8 mouse cellular contexts compared by ENCODE assay signal in the genomic region with DNA sequence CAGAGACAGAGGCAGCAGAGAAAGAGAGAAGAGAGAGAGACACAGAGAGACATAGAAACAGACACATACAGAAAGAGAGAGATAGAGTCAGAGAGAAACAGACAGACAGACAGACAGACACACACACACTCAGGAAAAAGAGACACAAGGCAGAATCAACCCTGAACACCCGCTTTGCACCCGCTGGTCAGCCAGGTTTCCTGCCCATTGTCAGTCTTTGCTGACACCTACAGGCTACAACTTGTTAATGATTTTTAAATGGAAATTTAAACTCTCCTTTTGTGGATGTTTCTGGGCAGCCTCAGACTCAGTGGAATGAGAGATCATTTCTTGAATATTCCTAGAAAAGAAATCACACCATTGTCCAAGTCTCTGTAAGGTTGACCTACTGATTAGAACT. TPM values are rescaled to one million over a fixed set of nuclear protein-coding genes. Genes with fewer than 3 reads are reported as not detected.
DNase-seq lines count a peak whose midpoint lies in the region; ATAC-seq and TF ChIP-seq lines count a peak whose summit lies in the region.

No protein-coding gene starts in this region.

- H3K4me1 ChIP-seq in hindbrain, embryonic 11.5 days (replicated peaks; ENCODE audit: control insufficient read depth, insufficient read depth, low read length), result no peaks in the 10 kb centered on the region
- no peaks in the 10 kb centered on the region for H3K4me1 ChIP-seq in hindbrain, embryonic 13.5 days (replicated peaks)
- H3K4me1 ChIP-seq in ES-Bruce4 (ENCODE audit: control insufficient read depth, insufficient read depth, low read length), result no peaks in the 10 kb centered on the region

- no peak overlapping the region for H3K4me3 ChIP-seq in hindbrain, embryonic 11.5 days (ENCODE audit: low read depth, low read length)
- no peak overlapping the region for H3K4me3 ChIP-seq in hindbrain, embryonic 13.5 days
- H3K4me3 ChIP-seq in ES-Bruce4 (ENCODE audit: low read depth, low read length), result no peak overlapping the region

- ATAC-seq in hindbrain, embryonic 11.5 days (ENCODE audit: low FRiP score), result no peak
- no peak for ATAC-seq in hindbrain, embryonic 13.5 days (ENCODE audit: low FRiP score)
- no peak for ATAC-seq in inflammation-experienced regulatory T-cells, adult 6 months

- H3K9ac ChIP-seq in hindbrain, embryonic 11.5 days (ENCODE audit: low read depth, low read length), result no peak overlapping the region
- H3K9ac ChIP-seq in hindbrain, embryonic 13.5 days, result no peak overlapping the region
- no peak overlapping the region for H3K9ac ChIP-seq in ES-Bruce4 (ENCODE audit: low read depth, poor library complexity, severe bottlenecking)

- DNase-seq in hindbrain, embryonic 11.5 days (ENCODE audit: low spot score), result peak; percentile 56
- DNase-seq in A20 (ENCODE audit: low read depth, low spot score), result peak; percentile 80
- DNase-seq in embryo, embryonic 11 days, result peak; percentile 69
- DNase-seq in layer of hippocampus, postnatal 10 days (ENCODE audit: low spot score in 2 of 2), result peak; percentile 24 to 46
- DNase-seq in retina, embryonic 14.5 days (ENCODE audit: low spot score), result peak; percentile 73

- no peak for TF ChIP-seq POLR2A in ES-Bruce4 (IDR thresholded peaks at IDR 0.05; ENCODE audit: insufficient read depth, low read length)

- H3K4me2 ChIP-seq in hindbrain, embryonic 11.5 days (replicated peaks; ENCODE audit: low read depth, low read length), result no peak overlapping the region
- no peak overlapping the region for H3K4me2 ChIP-seq in hindbrain, embryonic 13.5 days

- WGBS in hindbrain, embryonic 11.5 days, result 3% methylated on average over 2 of the region's 2 CpGs
- 2% methylated on average over 2 of the region's 2 CpGs for WGBS in hindbrain, embryonic 13.5 days

- no peak for TF ChIP-seq EP300 in ES-Bruce4 (IDR thresholded peaks at IDR 0.05; ENCODE audit: insufficient read depth, low read depth, low read length)

- H3K27ac ChIP-seq in hindbrain, embryonic 11.5 days (ENCODE audit: low read depth, low read length), result no peak overlapping the region
- no peak overlapping the region for H3K27ac ChIP-seq in hindbrain, embryonic 13.5 days
- no peak overlapping the region for H3K27ac ChIP-seq in ES-Bruce4 (ENCODE audit: insufficient read depth, low read length)

- H3K27me3 ChIP-seq in hindbrain, embryonic 11.5 days (ENCODE audit: control insufficient read depth, insufficient read depth, low read length), result no peaks in the 10 kb centered on the region
- H3K27me3 ChIP-seq in hindbrain, embryonic 13.5 days, result 0 out of 2 replicates have a peak, but pooled peaks cover 5% of the 10 kb centered on the region
- H3K27me3 ChIP-seq in ES-Bruce4 (ENCODE audit: control insufficient read depth, insufficient read depth, low read length, poor library complexity, severe bottlenecking), result no peaks in the 10 kb centered on the region

- TF ChIP-seq CTCF in ES-Bruce4 (IDR thresholded peaks at IDR 0.05; ENCODE audit: low read depth, low read length), result peak; percentile 54

- H3K36me3 ChIP-seq in hindbrain, embryonic 11.5 days (ENCODE audit: control insufficient read depth, insufficient read depth, low read length), result no peaks in the 10 kb centered on the region
- no peaks in the 10 kb centered on the region for H3K36me3 ChIP-seq in hindbrain, embryonic 13.5 days
- no peaks in the 10 kb centered on the region for H3K36me3 ChIP-seq in ES-Bruce4 (ENCODE audit: control insufficient read depth, insufficient read depth, low read length, poor library complexity, severe bottlenecking)

- no peaks in the 10 kb centered on the region for H3K9me3 ChIP-seq in hindbrain, embryonic 11.5 days (ENCODE audit: control insufficient read depth, low read length)
- H3K9me3 ChIP-seq in hindbrain, embryonic 13.5 days, result no peaks in the 10 kb centered on the region
- H3K9me3 ChIP-seq in ES-Bruce4 (replicated peaks; ENCODE audit: control insufficient read depth, insufficient read depth, low read length, poor library complexity, severe bottlenecking), result peaks cover 5% of the 10 kb centered on the region

RNA-seq across cellular contexts. Expression of a gene that starts 16.4 kb away (rescaled TPM):
- 0.29 and 0.94 TPM in 2 replicates for polyA plus RNA-seq in hindbrain, embryonic 11.5 days (2014; fragmentation: Nextera tagmentation; extraction: Ambion mirVana)
- polyA plus RNA-seq in hindbrain, embryonic 13.5 days (2015; fragmentation: Nextera tagmentation; extraction: Ambion mirVana), result 0.60 and 0.84 TPM in 2 replicates
- polyA plus RNA-seq in ES-Bruce4 (2011; ENCODE audit: insufficient read depth, insufficient read length, low read depth, missing spikeins), result 0.65 and 1.1 TPM in 2 replicates
- under 1 TPM; 0.69 to 0.91 TPM for total RNA-seq in layer of hippocampus, postnatal 10 days (2021)
- 1 to 10 TPM; 2.3 to 5.0 (median 4.5) TPM for polyA plus RNA-seq in inflammation-experienced regulatory T-cells, adult 6 months (2017; shearing (Covaris generic))

RNA-seq across cellular contexts. Expression of a gene that starts 18.1 kb away (rescaled TPM):
- polyA plus RNA-seq in hindbrain, embryonic 11.5 days (2014; fragmentation: Nextera tagmentation; extraction: Ambion mirVana), result 1.0 and 1.1 TPM in 2 replicates
- polyA plus RNA-seq in hindbrain, embryonic 13.5 days (2015; fragmentation: Nextera tagmentation; extraction: Ambion mirVana), result 1.1 and 1.3 TPM in 2 replicates
- polyA plus RNA-seq in ES-Bruce4 (2011; ENCODE audit: insufficient read depth, insufficient read length, low read depth, missing spikeins), result 21.6 and 24.6 TPM in 2 replicates
- 1 to 10 TPM; 5.1 to 5.2 TPM for total RNA-seq in layer of hippocampus, postnatal 10 days (2021)
- 100 to 1,000 TPM; 174 to 216 (median 189) TPM for polyA plus RNA-seq in inflammation-experienced regulatory T-cells, adult 6 months (2017; shearing (Covaris generic))

RNA-seq across cellular contexts. Expression of a gene that starts 18.3 kb away (rescaled TPM):
- polyA plus RNA-seq in hindbrain, embryonic 11.5 days (2014; fragmentation: Nextera tagmentation; extraction: Ambion mirVana), result 0.42 and 1.1 TPM in 2 replicates
- 0.89 and 1.5 TPM in 2 replicates for polyA plus RNA-seq in hindbrain, embryonic 13.5 days (2015; fragmentation: Nextera tagmentation; extraction: Ambion mirVana)
- 8.7 and 10.2 TPM in 2 replicates for polyA plus RNA-seq in ES-Bruce4 (2011; ENCODE audit: insufficient read depth, insufficient read length, low read depth, missing spikeins)
- 1 to 10 TPM; 1.4 to 1.9 TPM for total RNA-seq in layer of hippocampus, postnatal 10 days (2021)
- polyA plus RNA-seq in inflammation-experienced regulatory T-cells, adult 6 months (2017; shearing (Covaris generic)), result 100 to 1,000 TPM; 330 to 403 (median 338) TPM

RNA-seq across cellular contexts. Expression of a gene that starts 26.2 kb away (rescaled TPM):
- not detected in 2 replicates for polyA plus RNA-seq in hindbrain, embryonic 11.5 days (2014; fragmentation: Nextera tagmentation; extraction: Ambion mirVana)
- polyA plus RNA-seq in hindbrain, embryonic 13.5 days (2015; fragmentation: Nextera tagmentation; extraction: Ambion mirVana), result 0.27 TPM in 2 replicates
- not detected in 2 replicates for polyA plus RNA-seq in ES-Bruce4 (2011; ENCODE audit: insufficient read depth, insufficient read length, low read depth, missing spikeins)
- total RNA-seq in layer of hippocampus, postnatal 10 days (2021), result not detected
- 10 to 100 TPM in 2 of 3 experiments, 1 to 10 TPM in 1; 9.2 to 14.4 (median 11.3) TPM for polyA plus RNA-seq in inflammation-experienced regulatory T-cells, adult 6 months (2017; shearing (Covaris generic))

RNA-seq across cellular contexts. Expression of a gene that starts 28.2 kb away (rescaled TPM):
- polyA plus RNA-seq in hindbrain, embryonic 11.5 days (2014; fragmentation: Nextera tagmentation; extraction: Ambion mirVana), result 1.3 and 1.9 TPM in 2 replicates
- polyA plus RNA-seq in hindbrain, embryonic 13.5 days (2015; fragmentation: Nextera tagmentation; extraction: Ambion mirVana), result 2.7 and 3.7 TPM in 2 replicates
- 20.5 and 27.6 TPM in 2 replicates for polyA plus RNA-seq in ES-Bruce4 (2011; ENCODE audit: insufficient read depth, insufficient read length, low read depth, missing spikeins)
- total RNA-seq in layer of hippocampus, postnatal 10 days (2021), result 1 to 10 TPM; 2.3 to 4.4 TPM
- 1,000 to 10,000 TPM in 2 of 3 experiments, 100 to 1,000 TPM in 1; 835 to 1,025 (median 1,010) TPM for polyA plus RNA-seq in inflammation-experienced regulatory T-cells, adult 6 months (2017; shearing (Covaris generic))

Comparison
In these comparisons a context has a peak if more than half of its experiments do, and no peak if none do; other contexts are left out.
1. RNA of a gene that starts 18.3 kb away (polyA plus RNA-seq): 330 to 403 TPM in inflammation-experienced regulatory T-cells, adult 6 months; 8.7 to 10.2 TPM in ES-Bruce4, 0.89 to 1.5 TPM in hindbrain, embryonic 13.5 days and 0.42 to 1.1 TPM in hindbrain, embryonic 11.5 days; every median in the first group is over 10 times any median in the second.
2. Peak in every context shown above with its lines, with median percentiles within 50 percentile points of each other: DNase-seq.